Mouse (Mus musculus) thymus, postnatal 25 days (tissue): ENCODE measurements around the gene Plcd1.

Source experiments
- DNase-seq: peaks from one replicate; pipeline ENCODE4 v3.0.0; 2022

Gene Plcd1

DNA sequence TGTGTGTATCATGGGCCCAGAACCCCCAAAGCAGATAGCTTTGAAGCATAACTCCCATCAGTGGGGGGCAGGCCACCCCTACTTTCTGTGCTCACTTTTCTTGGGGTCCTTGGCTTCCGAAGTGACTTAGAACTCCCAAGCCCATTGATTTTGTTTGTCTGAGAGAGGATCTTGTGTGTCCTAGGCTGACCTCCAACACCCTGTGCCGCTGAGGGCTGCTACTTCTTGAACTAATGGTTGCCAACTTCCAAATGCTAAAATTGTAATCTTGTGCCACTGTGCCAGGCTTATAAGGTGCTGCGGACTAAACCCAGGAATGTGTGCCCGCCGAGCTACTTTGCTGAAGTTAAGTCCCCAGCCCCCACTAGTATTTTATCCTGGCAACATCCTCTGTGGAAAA is 2.8 kb downstream of the Plcd1 start:
- no peak for DNase-seq

DNA sequence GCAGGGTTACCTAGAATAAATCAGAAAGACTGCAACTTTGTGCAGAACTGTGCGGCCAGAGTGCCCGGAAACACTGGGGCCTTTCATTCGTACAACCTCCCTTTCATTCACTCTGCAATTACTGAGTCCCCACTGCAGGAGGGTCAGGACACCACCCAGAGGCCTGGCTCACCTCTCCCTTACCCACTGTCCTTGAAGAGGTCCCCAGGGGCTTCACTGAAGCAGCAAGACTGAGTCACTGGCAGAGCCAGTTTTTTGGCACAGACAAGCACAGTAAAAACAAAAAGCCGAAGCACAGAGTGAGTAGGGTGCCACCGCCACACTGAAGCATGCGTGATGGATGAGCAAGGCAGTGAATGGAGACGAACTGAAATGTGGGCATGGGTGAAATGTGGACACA is 3.9 kb downstream of the Plcd1 start:
- DNase-seq = no peak

DNA sequence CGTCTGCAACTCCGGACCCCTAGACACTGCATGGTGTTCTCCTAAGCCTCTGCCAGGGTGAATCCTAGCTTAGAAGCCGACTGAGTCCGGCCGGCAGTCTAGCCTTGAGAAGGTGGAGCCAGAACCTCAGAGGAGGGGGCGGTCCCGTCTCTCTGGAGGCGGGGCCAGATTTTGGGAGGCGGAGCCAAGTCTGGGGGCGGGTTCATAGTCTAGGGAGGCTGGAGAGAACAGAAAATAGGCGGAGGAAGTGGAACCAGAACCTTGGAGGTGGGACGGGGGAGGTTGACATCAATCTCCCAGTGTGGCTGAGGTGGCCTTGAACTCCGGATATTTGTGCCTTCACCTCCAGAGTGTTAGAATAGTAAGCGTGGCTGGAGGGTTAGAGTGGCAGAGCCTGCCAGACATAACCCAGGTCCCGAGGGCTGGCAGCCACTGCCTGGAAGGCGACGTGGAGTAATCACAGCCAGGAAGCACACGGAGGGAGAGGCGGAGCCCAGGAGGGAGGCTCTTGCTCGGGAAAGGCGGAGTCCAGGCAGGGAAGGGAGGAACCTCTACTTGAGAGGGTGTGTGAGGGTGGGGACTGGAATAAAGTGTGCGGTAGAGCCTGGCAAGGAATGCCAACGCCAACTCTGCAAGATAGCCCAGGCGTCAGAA is 5.0 kb downstream of the Plcd1 start:
- DNase-seq = peak; percentile 69

DNA sequence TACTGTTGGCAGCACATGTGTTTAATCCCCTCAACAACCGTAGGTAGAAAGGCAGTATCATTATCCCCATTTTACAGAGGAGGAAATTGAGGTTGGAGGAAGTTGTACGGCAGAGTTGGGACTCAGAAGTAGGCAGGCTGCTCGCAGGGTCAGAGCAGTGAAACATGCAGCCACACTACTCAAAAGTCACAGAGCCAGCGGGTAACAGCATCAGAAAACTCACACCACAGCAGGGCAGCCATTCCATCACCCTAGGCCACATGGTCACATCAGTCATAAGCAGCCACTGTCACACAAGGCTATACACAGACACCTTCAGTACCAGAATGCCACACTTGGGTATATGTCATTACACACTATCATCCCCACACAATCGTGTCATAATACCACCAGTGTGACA is 6.0 kb downstream of the Plcd1 start:
- DNase-seq = no peak

DNA sequence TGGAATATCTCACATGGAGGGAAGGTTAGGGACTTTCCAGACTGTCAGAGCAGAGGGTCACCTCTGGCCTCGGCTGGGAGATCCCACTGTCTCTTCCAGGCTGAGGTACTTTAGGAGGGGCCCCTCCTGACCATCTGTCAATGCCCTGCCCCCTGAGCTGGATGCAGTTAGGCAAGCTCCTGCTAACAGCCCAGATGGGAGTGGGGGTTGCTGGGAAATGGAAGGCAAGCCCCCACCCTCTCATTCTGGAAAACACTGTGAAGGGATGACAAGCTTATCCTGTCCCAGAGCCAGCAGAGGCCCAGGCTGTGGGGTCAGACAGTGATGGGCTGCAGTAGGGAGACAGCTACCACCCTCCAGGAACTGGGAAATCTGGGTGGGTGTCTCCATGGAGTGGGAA is 6.9 kb downstream of the Plcd1 start:
- no peak for DNase-seq

DNA sequence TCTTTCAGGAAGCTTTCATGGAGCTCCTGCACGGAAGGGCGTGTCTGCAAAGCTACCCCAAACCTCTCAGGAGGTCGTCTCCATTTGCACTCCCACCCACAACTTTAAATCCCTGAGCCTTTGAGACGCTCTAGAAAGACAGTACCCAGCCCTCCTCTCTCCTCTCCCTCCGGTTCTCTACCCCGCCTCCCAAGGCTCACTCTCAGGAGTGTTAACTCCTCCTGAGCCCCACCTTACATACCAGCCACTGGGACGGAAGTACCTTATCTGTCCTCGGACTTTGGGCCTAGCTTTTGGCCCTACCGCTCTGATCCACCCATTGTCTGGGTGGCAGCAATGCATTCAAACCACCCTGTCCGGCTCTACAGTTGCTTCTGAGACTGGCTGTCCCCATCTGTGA is 9.3 kb downstream of the Plcd1 start:
- no peak for DNase-seq

DNA sequence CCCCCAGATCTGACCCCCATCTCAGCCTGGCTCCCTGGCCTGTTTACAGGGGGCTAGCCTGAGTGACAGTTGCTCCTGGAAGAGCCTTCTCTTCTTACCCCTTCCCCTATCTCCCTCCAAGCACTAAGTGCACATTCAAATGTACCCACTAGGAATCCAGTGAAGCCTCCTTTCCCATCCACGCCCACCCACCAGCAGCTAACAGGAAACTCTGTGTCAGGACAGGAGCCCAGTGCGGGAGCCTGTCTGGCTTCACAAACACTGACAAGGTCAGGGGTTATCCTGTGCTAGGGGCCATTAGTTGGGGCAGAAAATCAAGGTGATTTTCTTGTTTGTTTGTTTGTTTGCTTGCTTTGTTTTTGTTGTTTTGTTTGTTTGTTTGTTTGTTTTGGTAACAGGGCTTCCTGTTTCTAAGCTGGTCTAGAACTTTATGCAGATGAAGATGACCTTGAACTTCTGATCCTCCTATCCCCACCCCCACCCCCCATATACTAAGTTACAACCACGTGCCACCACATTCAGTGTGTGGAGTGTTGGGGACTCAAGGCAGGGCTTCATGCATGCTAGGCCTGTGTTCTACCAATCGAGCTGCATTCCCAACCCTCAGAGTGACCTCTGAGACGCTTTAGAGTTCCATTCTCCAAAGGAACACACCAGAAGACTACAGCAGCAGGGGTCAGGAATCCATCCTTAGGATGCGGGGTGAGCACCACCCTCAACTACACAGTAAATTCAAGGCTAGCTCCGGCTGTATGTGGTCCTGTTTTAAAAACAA is 10.5 kb downstream of the Plcd1 start:
- DNase-seq = no peak

DNA sequence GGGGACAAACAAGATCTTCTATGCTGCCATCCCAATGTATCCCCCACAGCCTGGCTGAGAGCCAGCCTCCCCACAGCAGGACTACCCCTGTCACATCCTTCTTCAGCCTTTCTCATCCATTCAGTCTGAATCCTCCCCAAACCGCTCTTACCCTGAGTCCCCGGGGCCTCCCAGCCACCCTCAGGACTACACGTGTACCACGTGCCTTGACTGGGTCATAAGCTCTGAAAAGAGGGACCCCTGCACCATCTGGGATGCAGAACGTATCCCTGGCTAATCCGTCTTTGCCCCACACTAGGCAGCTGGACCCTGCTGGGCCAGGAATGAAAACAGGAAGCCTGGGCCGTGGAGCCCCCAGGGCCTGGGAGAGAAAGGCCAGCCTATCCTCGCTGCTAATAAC is 11.3 kb downstream of the Plcd1 start:
- DNase-seq = no peak

DNA sequence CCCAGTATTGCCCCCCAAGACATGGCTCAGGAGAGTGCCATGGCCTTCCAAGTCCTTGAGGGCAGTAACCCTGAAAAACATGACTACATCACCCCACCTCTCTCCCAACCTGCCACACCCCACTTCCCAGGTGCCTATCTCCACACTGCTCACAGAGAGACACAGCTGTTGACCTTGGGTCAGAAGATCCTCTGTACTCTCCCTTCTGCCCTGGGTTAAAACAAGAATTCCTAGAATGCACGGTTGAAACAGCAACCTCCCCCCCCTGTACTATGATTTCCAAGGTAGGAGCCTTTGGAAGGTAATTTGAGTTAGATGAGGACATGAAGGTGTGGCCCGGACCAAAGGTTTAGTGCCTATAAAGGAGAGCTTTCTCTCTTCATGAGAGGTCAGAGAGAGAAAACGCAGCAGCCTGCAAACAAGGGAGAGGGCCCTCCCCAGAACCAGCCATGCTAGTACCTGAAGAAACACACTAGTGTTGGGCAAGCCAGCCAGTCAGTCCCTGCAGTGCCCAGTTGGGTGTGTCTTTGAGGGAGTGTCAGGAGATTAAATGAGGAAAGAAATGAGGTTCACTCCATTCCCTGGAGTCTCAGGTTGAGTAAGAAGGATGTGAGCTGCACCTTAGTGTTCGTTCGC is 13.1 kb downstream of the Plcd1 start:
- DNase-seq = no peak

DNA sequence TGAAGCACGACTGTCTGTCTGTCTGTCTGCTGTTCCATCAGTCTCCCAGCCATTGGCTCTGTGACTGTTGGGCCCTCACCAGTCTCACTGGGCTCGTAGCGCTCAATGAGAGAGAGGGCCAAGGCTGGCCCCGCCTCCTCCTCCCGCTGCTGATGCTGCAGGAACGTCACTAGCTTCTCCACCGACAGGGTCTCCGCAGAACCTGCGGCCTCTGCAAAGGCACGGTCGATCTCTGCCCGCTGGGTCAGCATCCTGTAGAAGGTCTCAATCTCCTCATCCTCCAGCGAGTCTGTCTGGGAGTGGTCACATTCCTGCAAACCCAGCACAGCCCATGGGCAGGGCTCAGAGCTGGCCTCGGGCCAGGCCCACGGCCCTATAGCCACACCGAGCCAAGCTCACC is 17.6 kb downstream of the Plcd1 start:
- no peak for DNase-seq

DNA sequence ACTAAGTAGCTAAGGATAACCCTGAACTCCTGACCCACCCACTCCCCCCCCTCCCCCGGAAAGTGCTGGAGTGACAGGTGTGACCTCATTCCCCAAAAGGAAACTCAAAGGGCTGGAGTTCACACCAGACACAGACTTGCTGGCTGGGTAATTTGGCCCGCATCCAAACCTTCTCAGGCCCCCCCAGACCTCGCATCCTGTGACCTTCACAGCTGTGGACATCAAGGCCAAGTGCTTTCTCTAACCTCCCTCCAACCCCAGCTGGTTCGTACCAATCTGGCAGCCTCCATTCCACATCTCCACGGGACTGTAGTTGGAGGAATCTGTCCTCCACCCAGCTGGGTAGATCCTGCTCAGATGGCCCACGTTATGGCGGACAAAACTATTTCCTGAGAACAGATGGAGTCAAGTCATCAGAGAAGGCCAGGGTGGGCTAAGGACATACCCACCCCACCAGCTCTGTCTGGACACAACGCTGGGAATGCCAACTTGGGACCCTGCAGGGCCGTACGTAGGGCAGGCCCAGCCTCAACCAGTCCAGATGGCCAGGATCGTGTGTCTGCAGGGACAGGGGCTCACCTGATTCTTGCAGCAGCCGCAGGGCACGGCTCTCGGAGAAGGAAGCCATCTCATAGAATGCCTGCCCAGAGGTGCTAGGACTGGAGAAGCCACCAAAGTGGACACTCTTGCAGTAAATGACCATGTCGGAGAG is 20.0 kb downstream of the Plcd1 start:
- no peak for DNase-seq

DNA sequence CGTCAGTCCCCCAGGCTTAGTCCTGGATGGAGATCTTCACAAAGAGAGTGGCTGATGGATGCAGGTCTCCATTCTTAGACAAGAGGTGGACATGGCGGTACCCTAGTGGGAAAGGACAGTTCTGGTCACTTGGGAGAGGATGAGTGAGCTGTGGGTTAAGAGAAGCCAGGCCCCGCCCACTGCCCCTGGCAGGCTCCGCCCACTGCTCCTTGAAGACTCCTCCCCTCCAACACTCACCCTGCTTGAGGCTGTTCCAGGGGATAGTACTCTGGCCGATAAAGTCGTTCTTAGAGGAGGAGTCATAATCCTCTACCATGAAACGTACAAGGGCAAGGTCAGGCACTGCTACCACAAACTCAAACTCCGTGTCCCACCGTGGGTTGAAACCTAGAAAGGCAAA is 21.5 kb downstream of the Plcd1 start:
- DNase-seq = no peak

DNA sequence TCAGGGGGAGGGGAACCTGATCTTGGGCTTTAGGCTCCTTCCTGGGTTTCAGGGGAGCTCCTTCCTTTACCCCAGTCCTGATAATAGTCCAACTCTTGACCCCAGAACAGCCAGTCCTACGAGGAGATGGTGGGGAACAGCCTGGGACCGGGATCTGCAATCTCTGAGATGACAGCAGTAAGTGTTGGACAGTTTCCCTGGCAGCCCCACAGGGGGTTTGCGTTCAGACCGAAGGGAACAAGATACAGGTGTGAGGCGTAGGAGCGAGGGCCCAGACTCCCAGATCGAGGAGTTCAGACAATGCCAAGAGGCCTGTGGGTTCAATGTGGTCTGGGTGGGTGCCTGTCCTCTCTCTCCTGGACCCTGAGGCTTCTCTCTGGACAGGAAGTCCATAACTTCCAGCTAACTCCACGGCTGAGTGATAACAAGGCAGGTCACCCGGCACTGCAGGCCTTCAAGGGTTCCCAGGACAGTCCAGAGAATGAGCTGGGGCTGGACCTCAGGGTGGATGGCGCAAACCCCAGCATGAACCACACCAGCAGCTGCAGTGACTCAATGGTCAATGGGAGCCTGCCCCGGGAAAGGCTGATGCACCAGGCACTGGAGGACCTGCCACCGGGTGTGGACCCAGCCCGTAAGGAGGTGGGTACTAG is 23.0 kb downstream of the Plcd1 start:
- no peak for DNase-seq

DNA sequence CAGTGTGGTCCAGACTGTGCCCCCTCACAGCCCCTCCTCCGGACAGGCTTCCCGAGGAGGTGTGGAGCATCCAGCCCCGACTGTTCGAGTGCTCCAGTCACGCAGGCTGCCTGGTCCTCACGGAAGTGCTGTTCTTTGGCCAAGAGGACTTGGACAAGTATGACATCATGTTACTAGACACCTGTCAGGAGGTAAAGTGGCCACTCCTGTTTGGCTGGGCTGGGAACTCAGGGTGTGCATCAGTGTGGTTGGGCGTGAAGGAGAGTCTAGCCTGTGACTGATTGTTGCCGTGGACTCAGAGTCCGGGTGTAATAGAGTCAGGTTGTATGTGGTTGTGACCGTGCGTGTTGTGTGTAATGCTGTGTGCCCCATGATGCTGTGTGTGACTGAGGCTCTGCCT is 25.0 kb downstream of the Plcd1 start:
- no peak for DNase-seq

DNA sequence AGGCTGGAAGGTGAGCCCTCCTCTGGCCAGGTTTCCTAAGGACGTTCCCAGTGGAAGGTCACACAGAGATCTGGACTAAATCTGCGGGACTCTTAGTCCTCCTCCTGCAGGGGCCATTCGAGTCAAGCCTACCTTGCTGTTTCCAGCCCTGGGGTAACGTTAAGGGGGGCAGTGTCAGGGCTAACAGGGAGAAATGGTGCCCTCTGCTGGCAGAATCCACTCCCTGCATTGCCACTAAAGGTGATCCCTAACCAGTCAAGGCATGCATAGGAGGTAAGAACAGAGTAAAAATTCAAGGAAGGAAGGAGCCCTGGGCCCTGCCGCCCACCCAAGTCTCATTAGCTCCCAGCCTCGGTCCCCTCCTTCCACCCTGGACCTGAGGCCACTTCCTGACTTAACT is 25.7 kb downstream of the Plcd1 start:
- DNase-seq = peak; percentile 78

DNA sequence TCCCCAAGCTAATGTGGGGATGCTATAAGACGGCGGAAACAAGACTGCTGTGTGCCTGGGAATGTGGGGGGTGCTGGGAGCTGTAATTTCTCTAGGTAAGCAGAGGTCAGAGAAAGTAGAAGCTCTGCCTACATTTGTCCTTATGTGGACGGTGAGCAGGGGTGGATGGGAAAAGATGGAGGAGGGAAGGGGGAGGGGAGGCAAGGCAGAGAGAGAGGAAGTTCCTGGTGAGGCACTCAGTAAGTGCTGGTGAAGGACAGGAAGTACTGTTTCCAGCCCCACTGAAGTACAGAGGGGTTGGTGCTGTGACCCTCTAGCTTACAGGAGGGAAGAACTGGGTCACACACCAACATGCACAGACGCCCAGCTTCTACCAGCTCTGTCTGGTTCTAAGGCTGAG is 29.0 kb downstream of the Plcd1 start:
- no peak for DNase-seq

DNA sequence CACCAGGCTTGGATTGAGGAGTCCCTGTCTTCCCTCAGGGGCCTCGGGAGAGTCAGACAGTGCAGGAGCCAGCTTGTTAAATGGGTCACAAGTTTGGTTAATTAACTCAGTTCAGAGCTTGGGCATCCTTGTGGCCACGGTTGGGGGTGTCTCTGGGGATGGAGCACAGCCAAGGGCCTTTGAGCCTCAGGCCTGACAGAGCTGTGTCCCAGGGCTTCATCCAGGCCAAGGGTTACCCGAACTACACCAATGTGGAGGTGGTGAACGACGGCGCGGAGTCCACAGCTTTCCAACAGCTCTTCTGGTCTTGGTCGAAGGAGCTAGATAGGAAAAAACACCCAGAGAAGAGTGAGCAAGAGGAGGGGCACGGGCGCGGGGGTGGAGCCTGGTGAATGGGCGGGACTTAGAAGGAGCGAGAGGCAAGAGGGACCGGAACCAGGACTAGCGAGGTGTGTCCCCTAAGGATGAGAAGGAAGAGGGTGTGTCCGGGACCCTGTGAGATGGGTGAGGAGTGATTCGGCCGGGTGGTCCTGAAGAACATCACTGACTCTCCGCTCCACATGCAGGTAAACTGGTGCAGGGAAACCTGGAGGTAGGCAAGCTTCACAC is 30.2 kb downstream of the Plcd1 start:
- DNase-seq = no peak

DNA sequence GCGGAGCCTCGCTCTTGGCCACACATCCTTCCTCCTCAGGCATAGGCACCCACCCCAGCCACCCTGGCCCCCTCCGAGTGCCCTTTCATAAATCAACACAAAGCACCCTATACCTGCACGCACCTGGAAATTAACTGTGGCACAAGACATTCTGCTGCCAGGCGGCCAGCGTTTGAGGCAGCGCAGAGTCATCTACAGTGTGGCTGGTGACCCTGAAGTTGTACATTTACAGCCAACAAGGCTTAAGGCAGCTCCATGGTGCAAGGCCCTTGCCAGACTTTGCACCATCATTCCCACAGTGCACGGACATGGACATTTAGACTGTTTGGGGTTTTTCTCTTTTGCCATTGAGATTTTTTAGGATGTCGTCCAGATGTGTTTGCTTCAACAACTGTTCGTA is 32.6 kb downstream of the Plcd1 start:
- DNase-seq = no peak

DNA sequence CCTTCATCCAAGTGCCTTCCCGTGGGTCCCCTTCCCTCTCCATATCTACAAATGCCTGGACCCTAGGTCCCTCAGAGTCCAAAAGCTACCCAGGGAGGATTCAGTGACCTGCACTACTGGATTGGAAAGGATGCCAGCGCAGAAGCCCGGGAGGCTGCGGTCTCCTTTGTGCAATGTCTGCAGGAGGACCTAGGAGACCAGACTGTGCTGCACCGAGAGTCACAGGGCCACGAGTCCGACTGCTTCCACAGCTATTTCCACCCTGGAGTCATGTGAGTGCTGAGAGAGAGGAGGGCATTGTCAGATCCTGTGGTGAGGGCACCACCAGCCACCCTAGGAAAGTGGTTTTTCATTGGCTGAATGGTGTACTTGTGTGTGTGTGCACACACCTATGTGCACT is 35.1 kb downstream of the Plcd1 start:
- DNase-seq = no peak

DNA sequence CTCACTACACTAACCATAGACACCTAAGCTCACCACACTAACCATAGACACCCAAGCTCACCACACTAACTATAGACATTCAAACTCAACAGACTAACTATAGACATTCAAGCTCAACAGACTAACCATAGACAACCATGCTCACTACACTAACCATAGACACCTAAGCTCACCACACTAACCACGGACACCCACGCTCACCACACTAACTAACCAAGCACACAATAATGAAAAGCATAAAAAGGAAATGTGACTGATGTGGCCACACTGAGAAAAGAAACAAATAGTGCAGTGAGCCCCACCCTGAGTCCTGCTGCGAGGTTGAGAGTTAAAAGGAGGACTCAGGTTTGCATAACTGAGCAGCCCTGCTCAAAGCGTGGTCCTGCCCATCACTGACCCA is 38.0 kb downstream of the Plcd1 start:
- no peak for DNase-seq

DNA sequence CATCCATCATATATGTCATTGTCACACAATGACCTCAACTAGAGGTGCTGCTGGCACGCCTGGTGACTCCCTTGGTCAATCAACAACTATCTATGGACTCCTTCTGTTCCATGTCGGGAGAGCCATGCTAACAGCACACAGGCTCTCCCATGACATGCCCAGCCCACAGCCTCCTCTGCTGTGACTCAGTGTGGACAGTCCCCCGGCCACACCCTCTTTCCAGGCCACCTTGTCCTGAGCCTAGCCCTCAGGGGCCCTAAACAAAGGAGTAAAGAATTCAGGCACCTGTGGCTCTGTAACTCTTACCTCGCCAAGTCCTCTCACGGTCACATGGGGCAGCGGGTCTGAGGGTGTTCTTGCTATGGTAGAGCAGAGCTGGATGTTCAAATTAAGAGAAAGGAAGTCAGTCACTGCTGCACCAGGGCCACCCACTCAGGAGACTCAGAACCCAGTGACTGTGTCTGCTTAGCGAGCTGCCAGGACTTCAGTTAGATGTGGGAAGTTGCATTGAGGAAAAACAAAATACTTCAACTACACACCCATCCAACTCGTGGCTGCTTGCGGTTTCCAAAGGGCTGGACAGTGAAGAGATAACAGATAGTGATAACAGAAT is 39.2 kb downstream of the Plcd1 start:
- no peak for DNase-seq
